Mouse (Mus musculus) stomach, postnatal 0 days (tissue): ENCODE results near the gene Sycn.
A peak's percentile ranks its signal among the peaks of the same experiment; 100 is the strongest.

ENCODE experiments used
- CTCF ChIP-seq: IDR thresholded peaks from 2 replicates; pipeline ENCODE4 v1.5.1; 2016; ENCODE audit warnings: antibody characterized with exemption, low read depth, mild to moderate bottlenecking, moderate library complexity
- EP300 ChIP-seq: optimal IDR thresholded peaks from 2 replicates; pipeline ENCODE3; 2016; ENCODE audit warnings: antibody characterized with exemption

DNA sequence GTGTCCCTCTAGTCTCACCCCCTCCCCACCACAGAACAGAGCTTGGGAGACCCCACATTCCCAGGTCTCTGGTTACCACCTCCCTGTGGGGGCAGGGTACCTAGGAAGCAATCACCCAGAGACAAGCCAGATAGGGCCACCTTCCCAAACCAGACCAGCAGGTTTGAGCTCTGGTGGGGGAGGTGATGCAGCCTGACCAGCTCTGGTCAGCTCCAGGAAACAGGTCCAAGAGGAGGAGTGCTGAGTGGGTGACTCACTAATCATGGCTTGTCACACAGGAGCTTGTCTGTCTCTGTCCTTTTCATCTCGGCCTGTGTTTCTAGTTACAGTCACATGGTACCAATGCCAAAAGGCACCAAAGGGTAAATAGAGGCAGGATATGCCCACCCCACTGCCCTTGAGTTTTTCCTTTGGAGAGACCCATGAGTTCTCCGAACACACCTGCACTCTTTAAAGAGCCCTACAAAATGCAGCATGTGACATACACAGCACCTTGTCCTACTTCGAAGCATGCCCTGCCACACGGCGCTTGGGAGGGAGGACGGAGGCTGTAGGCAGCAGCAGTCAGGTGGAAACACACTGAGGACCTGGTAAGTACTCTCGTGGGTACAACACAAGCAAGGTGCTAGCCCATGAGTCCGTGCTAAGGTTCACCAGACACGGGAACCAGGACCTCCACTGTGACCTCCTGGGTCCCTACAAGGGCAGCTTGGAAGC is 37.3 kb downstream of the Sycn start:
- TF ChIP-seq CTCF (no peak), EP300 (peak; percentile 29)
